Mouse (Mus musculus) erythroid progenitor cell, adult 5-6 weeks (primary cell): ENCODE results near the gene Agbl1. TPM values are rescaled to one million over a fixed set of nuclear protein-coding genes. Genes with fewer than 3 reads are reported as not detected.

ENCODE experiments used
- ATAC-seq: replicated peaks from 2 replicates; pipeline ENCODE4 v1.8.0; 2016; ENCODE audit warnings: moderate number of reproducible peaks, mild to moderate bottlenecking, moderate TSS enrichment, inconsistent platforms; ENCODE audit not compliant: poor library complexity, low FRiP score, severe bottlenecking
- total RNA-seq, 2 experiments: library from RNA; stranded (forward) in 1 of 2; stranded (reverse) in 1 of 2; fragments of 150-400 nt in 1 of 2; fragments of 186-747, 209-891 nt in 1 of 2; gene quantifications; 2 replicates each; pipeline versions ENCODE4 v1.2.3 to v1.2.4; 2015 to 2017; ENCODE audit warnings: low replicate concordance in 2 of 2

Gene Agbl1
- total RNA-seq, 2 experiments from 2014 or later = 0.42 to 1.1 TPM

DNA sequence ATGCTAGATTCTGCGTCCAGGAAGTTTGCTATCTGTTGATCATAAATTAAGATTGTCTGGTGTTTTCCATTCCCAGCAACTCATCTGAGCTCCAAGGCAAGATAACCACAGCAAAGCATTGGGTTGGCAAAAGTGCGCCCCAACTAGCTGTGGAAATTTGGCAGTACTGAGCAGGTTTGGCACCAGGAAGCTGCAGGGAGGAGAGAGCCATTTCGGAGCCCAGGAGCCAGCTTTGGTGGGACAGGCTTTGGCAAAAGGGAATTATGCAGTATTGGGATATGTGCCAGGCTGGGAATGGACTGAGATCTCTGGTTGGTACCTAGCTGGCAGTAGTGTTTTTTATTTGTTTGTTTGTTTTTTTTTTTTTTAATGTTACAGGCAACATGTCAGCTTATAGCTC, 612.5 kb downstream of the Agbl1 start:
- ATAC-seq = no peak

DNA sequence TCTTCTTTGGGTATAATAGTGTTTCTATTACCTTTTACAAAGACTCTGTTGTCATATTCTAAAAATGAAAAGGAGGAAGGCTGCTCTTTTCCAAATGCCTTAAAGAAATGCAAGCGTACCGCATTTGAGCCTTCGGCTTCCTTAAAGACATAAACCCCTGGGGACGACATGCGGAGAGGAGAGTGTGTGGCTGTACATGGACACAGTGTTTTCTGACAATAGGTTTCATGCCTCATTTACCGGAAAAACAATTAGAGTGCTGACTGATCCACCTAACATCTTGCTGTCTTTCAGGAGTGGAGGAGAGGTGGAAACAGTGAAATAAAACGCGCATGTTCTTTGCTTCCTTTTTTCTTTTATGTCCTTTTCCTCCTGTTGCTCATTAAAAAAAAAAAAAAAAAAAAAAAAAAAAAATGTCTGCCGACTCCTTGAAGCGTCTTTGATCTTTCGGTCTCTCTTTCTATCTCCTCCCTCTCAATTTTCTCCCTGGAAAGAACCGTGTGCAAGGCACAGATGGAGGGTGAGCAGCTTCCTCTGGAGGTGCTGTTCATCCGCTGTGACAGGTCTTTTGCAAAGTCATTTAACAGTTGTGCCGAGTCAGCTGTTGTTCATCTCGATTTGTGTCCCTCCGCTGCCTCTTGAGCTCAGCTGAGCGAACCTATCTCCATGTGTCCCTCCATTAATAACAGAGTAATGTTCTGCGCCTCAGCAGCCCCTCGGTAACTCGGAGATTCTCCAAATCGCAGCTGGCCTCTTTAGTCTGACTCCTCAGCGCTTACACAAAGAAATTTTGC, 659.9 kb downstream of the Agbl1 start:
- no peak for ATAC-seq

DNA sequence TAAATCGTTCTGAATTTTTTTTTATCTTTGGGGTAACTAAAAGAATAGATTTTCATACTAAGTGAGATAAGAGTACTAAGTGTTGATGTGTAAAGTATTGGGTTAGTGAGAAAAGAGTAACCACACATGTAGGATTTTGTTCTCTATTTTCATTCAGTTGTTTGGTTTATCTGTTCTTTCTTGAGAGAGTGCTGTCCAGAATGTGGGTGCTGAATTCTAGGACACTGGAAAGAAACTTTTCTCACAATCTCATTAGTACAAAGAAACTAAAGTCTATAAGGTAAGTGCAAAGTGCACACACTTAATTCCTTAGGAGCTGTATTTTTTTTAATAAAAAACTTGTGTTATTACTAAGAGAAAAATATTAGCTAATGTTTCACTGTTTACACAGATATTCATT, 674.4 kb downstream of the Agbl1 start:
- no peak for ATAC-seq

DNA sequence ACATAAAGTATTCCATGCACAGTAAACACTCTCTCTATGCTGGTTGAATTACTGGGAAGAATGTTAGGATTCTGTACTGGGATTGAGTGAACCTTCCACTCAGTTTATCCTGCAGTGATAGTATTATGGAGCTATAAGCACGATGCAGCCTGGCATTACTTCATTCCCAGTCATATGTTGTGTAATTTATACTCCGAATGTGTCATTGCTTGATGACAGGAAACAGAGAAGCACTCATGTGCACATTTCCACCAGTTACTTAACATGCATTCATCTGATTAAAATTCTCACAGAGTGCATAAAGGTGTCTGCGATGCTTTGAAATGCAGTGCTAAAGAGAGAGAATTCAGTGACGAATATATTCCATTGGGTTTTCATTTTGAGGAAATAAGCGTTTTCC, 682.0 kb downstream of the Agbl1 start:
- no peak for ATAC-seq

DNA sequence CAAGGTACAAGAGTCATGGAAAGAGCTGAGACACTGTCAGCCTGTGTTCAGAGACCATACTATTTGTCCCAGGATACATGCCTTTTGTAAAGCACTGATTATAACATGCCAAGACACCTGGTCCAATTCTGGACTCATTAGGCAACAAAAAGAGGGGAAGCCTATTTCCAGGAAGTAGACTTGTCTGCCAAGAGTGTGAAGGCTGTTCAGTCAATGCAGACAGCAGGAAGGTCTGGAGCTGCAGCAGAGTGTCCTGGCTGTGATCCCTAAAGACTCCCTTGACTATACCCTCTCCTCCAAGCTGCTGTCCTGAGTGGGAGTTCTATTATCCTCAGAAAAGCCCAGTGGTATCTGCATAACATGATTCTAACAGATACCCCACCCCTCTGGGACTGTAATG, 689.2 kb downstream of the Agbl1 start:
- ATAC-seq = no peak

DNA sequence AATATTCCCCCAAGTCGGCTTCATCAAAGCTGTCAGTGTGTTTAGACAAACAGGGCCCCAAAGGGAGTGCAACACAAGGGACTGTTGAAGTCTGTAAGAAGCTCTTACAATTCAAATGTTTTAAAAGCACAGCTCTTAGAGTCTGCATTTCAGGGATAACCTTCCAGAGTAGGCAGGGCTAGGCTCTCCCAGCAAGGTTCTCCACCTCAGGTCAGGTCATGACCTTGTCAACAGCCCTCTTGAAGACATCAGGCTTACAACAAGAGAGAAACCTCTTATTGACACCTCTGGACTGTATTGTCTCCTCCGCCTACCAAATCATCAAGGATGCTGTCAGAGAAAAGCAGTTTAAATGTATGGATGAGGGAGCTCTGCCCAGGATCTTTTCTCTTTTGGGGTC, 692.0 kb downstream of the Agbl1 start:
- ATAC-seq = no peak

DNA sequence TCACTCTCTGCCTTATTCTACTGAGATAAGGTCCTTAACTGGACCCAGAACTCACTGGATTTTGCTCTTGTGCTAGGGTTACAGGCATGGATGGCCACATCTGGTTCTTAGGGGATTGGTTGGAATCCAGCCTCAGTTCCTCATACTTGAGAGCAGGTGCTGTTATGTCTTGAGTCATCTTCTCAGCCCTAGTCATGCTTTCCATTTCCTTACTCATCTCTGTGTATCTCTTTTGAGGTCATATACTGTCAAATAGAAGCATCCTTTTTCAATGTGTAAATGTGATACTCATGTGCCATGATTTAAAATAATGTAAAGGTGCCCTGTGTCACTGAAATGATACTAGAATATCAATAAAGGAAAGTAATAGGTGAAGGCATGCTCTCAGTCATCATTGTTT, 705.5 kb downstream of the Agbl1 start:
- no peak for ATAC-seq

DNA sequence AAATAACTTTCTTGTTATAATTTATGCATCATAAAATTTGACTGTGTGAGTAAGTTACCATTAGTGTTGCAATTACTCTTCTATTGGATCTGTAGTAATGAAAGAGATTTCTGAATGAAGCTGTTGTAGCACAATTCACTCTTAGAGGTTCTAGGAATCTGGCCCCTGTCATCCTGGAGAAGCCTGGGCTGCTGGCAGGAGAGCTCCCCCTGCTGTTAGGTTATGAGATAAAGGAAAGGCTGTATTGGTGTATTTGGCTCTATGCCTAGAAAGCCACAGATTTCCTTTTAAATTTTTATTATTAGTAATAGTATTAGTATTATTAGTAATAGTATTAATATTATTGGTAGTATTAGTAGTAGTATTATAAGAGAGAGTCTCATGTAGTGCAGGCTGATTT, 711.8 kb downstream of the Agbl1 start:
- ATAC-seq = no peak

DNA sequence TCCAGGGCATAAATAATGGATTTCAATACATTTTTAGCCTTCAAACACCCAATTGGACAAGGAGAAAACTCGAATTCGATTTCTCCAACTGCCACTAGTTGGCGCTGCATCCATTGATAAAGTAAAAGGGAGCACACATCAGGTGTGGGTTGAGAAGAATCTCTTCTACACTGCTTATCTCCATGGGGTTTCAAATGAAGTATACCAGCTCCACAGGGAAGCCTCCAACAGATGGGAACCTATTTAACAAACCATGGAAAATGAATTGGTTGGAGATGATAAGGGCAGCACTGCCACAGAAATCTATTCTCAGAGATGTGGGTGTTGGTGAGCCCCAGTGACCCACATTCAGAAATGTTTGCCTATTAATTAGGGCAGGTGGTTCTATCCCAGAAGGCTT, 741.6 kb downstream of the Agbl1 start:
- no peak for ATAC-seq

DNA sequence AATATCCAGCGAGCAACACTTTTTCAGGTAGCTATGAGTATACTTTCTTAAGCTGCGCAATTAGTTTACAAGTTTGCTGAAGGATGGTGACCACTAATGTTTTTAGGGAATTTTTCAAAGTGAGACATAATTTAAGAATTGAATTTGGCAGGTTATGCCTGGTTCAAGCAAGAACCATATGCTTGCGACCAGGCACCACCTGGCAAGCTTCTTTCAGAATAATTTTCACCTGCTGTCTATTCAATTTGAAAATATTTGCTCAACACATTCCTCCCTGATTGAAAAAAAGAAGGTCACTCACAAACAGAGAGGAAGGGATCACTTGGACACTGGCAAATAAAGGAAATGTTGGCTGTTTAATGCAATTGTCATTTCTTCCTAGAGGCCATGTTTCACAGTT, 779.9 kb downstream of the Agbl1 start:
- no peak for ATAC-seq

DNA sequence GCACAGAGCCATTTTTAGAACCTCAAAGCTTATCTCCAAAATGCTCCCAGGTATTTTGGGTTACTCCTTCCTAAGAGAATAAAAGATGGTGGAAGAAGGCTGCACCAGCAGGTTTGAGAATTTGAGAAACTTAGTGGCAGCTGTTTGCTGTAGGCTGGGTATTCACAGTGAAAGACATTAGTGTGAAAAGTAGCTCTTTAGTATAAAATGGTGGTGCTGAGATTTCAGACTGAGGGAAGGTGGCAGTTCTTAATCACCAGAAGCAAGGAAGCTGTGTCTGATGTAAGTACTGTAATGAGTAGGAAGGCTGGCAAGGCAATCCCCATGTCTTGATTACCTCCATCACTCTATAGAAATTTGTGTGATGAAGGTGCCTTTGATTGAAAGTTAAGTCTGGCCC, 799.3 kb downstream of the Agbl1 start:
- ATAC-seq = no peak

DNA sequence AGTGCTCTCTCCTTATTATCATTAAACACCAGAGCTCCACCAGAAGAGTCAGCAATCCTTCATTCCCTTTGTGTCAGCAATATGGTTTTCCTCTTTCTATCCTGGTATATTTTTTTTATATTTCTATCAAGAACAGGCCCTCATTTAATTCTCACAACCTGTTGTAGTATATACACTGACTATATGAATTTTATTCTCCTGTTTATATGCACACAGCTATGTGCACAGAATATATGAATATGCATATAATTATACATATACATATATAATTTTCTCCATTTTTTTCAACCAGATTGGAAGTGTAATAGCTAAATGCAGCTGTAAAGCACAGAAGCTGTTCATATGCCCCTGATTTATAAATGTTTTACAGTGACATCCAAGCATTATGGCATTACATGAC, 846.3 kb downstream of the Agbl1 start:
- ATAC-seq = no peak

DNA sequence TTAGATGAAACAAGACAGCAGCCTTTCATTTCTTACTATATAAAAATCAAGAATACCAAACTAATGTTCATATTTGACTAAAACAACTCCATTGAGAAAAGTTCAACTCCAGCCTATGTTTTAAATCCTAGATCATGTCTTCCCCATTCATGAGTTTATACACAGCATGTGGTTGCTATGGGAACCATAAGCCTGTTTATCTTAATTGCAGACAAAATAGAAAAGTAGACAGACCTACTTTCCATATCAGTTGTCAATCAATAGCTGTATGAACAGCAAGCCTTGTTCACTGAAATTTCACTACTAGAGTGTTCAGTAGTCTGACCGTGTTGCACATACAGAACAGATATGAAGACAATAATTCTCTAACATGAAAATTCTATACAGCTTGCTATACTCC, 857.6 kb downstream of the Agbl1 start:
- no peak for ATAC-seq

DNA sequence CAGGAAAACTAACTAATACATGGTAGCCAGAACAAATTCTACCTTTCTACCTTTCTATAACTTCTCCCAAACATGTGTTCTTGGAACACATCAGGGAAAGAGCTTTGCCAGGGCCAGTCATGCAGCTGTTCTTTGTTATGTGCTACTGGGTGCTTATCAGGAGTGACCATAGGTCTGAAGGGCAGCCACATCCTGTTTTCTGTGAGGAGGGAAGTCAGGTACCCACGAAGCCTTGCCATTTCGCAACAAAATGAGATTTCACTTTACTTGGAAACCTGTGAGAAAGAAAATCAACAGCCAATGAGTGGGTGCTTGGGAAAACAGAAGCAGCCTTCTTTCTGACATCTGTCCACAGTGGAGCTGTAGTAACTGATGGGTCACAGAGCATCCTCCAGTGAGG, 865.5 kb downstream of the Agbl1 start:
- no peak for ATAC-seq

DNA sequence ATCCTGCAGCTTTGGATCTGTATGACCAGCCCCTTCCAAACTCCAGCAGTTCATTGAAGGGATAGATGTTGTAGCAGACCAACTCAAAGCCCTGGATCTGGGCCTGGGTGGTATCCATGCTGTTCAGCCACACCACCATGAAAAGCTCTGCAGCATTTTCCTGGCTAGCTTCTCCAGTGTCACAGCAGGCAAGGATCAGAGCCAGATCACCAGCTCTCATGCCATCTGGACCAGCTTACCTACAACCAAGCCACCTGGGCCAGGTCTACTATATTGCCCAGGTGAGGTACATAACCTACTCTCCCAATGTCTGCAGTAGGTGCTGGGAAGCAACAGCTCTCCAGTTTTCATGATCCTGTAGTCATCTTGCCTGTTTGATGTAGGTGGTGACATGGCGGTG, 884.3 kb downstream of the Agbl1 start:
- no peak for ATAC-seq

DNA sequence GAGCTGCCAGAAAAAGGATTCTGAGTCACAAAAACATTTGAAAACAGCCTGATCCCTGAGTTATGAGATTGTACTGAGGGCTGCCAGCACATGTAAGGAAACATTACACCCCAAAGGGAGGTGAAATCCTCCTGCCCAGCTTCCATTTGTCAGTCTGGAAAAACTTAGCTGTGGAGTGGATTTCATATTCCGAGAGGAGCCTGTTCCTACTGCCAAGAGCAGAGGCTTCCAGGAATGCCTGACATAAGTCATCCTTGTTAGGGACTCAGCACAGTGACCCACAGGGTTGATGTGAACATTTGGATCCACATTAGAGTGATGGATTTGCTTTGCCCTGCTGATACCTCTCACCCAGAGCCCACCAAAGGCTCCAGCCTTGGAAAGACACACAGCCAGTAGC, 899.4 kb downstream of the Agbl1 start:
- no peak for ATAC-seq

DNA sequence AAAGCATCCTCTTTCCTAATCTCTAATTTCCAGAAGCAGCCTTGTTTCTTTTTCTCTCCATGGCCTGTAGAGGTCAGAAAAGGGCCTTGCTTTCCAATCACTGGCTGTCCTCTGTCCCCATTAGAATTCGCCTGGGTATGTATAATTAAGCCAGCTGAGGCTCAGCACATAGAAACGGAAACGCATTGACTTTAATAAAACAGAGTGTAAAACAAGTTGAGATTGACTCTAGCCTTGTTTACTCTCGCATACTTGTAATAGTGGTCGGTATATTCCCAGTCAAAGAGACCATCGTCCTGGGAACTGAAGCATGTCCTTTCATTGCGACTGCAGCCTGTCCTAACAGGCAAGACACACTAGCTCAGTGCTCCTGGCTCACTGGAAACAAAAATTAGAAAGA, 902.3 kb downstream of the Agbl1 start:
- ATAC-seq = no peak

DNA sequence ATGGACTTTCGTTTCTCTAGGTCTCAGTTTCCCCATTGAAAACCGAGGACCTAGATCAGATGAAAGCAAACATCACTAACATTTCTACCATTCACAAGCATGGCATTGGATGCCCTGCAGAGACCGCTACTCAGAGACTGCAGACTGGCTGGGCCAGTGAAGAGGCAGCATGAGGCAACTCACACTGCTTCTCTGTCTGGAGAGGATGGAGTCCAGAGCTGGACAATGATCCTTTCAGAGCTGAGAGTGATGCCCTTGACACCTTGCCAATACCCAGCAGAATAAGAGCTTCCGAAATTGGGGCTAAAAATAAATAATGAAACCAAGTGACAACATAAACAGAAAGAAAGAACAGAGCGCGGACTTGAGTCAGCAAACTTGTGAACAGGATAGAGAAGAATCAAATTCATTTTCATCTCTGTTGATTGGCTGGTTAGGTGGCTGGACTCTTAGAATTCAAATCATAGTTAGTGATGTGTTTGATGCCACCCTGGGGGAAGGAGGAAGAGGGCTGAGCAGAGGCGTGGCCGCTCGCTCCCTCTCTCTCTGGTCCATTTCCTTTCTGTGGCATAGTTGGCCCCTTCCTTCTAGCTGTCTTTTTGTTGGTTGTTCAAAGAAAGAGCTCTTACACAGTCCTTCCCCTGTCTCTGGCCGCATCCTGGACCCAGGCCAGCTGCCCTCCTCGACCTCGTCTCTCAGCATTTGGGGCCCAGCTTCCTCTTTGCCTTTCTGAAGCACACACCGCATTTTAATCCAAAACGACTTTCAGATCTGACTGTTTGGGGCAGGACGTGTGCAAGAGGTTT, 903.1 kb downstream of the Agbl1 start:
- ATAC-seq = no peak

DNA sequence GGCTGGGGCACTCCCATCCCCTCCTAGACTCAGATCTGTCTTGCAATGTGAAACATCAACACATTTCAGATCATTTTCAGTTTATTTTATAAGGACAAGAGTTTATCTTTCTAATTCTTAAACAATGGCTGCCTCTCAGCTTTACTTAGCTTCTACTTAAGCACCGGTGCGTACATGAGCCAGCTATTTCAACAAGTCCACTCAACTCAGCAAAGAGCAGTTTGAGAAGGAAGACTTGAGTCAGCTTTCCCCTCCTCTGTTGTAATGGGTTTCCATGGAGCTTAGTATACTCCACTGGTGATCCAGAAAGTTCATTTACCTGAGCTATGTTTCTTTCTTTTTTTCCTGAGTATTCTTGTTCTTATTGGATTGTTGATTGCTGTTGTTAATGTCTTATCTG, 905.2 kb downstream of the Agbl1 start:
- no peak for ATAC-seq

DNA sequence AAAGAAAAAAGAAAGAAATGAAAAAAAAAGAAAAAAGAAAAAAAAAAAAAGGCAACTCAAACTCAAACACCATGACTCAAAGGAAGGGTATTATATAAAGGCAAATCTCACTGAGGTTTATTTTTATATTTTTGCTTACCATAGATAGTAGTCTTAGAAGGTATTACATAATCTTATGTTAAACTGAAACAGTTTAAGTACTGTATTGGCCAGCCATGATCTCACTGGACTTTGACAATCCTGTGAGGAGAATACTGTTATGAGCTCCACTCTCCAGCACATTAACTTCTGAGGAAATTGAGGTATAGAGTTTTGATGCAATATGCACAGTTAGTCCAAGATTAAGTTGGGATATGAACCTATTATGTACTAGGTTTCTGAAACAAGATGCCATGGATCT, 909.0 kb downstream of the Agbl1 start:
- ATAC-seq = no peak

DNA sequence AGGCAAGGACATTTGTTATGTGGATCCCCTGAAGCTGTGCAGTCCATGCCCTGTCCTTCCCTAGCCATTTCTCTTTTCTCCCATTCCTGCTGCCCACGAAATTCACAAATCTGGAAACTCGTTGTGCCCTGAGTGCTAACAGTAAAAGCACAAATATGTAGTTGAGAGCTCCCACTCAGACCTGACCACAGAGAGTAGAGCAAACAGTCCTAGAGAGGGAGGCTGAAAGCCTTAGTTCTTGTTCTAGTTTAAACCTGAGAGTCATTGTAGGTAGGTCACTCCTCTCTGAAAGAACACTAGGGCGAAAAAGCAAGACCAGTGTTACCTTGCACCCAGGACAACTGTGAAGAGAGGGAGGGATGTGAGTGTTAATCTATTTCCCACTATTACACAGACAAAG, 917.8 kb downstream of the Agbl1 start:
- no peak for ATAC-seq

DNA sequence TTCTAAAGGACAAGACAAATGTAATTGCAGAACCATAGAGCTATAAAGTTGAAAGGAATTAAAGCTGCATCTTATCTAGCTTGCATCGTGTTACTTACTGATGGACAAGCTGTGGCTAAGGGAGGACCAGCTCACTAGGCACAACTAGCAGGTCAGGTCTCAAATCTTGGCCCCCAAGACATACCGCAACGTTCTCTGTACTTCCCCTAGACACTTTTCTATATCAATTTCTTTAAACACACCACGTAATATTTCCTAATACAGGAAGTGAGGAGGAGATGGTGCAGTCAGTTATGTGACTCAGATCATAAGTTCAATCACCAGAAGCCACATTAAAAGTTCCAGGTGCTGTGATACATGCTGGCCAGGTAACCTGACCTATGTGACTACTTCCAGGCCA, 919.1 kb downstream of the Agbl1 start:
- no peak for ATAC-seq
